Comparison of ENCODE assay signal across 1 mouse cellular context in the genomic region with DNA sequence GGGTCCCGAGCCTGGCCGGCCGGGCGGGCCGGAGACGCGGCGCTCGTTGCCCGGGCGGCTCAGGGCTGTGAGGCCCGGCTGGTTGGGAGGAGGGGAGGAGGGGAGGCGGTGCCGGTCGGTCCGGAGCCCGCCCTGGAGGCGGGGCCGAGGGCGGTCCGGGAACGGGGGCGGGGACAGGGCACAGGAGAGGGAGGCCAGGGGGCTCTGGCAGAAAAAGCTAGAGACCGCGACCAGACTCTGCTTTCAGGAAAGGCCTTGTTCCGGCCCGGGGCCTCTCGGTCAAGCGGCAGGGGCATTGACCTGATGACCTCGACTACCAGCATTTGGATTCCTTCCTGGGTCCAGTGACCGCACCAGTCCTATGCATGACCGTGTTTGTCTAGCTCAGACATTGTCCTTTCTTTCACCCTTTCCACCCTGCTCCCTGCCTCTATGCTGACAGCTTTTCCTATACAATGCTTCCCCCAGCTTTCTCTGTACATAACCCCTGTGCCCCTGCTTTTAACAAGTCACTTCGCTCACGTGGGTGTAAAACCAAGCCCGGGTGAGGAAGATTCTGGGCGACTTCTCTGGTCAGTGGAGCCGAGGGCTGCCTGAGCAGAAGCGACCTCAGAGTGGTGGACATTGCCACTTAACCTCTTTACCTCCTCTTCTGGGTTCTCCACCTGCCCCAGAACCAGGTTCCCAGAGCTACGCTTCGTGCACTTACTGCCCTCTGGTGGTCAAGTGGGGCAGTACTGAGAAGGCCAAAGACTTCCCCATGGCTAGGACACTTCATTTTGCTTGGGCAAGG.
TF ChIP-seq lines count a peak whose summit lies in the region.

No protein-coding gene starts in this region.

TF ChIP-seq in CH12.LX, 34 proteins besides CTCF, POLR2A, EP300 and RAD21:
- peak; percentile 37; the same call in 1 of the 2 replicates for TF ChIP-seq TCF12 (IDR thresholded peaks at IDR 0.05; ENCODE audit: low read depth, low read length)
- TF ChIP-seq CHD2 (IDR thresholded peaks at IDR 0.05; ENCODE audit: low read length), result peak; percentile 42
- TF ChIP-seq NRF1 (IDR thresholded peaks at IDR 0.05; ENCODE audit: low read depth, low read length), result no peak
- no peak for TF ChIP-seq E2F4 (IDR thresholded peaks at IDR 0.05; ENCODE audit: insufficient replicate concordance, low read depth, low read length)
- peak; percentile 62; the same call in 1 of the 2 replicates for TF ChIP-seq MXI1 (IDR thresholded peaks at IDR 0.05; ENCODE audit: low read depth, low read length)
- no peak for TF ChIP-seq RCOR1 (conservative IDR thresholded peaks at IDR 0.05; ENCODE audit: low read depth, low read length)
- TF ChIP-seq UBTF (IDR thresholded peaks at IDR 0.05; ENCODE audit: low read depth, low read length), result no peak
- TF ChIP-seq SMC3 (IDR thresholded peaks at IDR 0.05; ENCODE audit: low read depth, low read length), result peak; percentile 71
- no peak for TF ChIP-seq MAX (IDR thresholded peaks at IDR 0.05; ENCODE audit: low read length)
- peak; percentile 67 for TF ChIP-seq SIN3A (IDR thresholded peaks at IDR 0.05; ENCODE audit: low read length)
- no peak for TF ChIP-seq MYC (IDR thresholded peaks at IDR 0.05; ENCODE audit: low read depth, low read length)
- TF ChIP-seq MEF2A (IDR thresholded peaks at IDR 0.05; ENCODE audit: borderline replicate concordance, low read depth, low read length), result 0 out of 2 replicates have a peak, but pooled peaks have one; percentile 19
- peak; percentile 75 for TF ChIP-seq MAZ (IDR thresholded peaks at IDR 0.05; ENCODE audit: low read depth, low read length)
TF ChIP-seq in CH12.LX: peak in this region for 7.
